Mouse (Mus musculus) neural tube, embryonic 15.5 days (tissue): ENCODE data around the gene Gtpbp4. TPM values are rescaled to one million over a fixed set of nuclear protein-coding genes. Genes with fewer than 3 reads are reported as not detected.
"Not testable (repeated sequence)": the region's sequence is repeated elsewhere in the genome, so short reads cannot be mapped to it uniquely, and the experiment has no call there.

ENCODE experiments used
- ATAC-seq: fragments of 200-750 bp; cut with Nextera tagmentation; 2 replicates; pipeline ENCODE4 v1.8.0; 2017; ENCODE audit warnings: mild to moderate bottlenecking, moderate TSS enrichment, moderate library complexity; ENCODE audit not compliant: low FRiP score
- H3K27ac ChIP-seq: fragments of 300-500 bp; sonication (generic); replicated peaks from 2 replicates; pipeline ENCODE4 v1.5.1; 2015; ENCODE audit warnings: mild to moderate bottlenecking, inconsistent platforms
- H3K27me3 ChIP-seq: fragments of 300-500 bp; sonication (generic); replicated peaks from 2 replicates; pipeline ENCODE4 v1.6.1; 2015; ENCODE audit warnings: inconsistent platforms
- H3K36me3 ChIP-seq: fragments of 300-500 bp; sonication (generic); 2 replicates; pipeline ENCODE4 v1.6.1; 2015; ENCODE audit warnings: inconsistent platforms
- H3K4me1 ChIP-seq: fragments of 300-500 bp; sonication (generic); 2 replicates; pipeline ENCODE4 v1.6.1; 2015; ENCODE audit warnings: inconsistent platforms
- H3K4me2 ChIP-seq: fragments of 300-500 bp; sonication (generic); 2 replicates; pipeline ENCODE4 v1.6.1; 2015; ENCODE audit warnings: inconsistent platforms, mild to moderate bottlenecking, moderate library complexity
- H3K4me3 ChIP-seq: fragments of 300-500 bp; sonication (generic); replicated peaks from 2 replicates; pipeline ENCODE4 v1.5.1; 2015; ENCODE audit warnings: mild to moderate bottlenecking, inconsistent platforms
- H3K9ac ChIP-seq: fragments of 300-500 bp; sonication (generic); replicated peaks from 2 replicates; pipeline ENCODE4 v1.6.1; 2015; ENCODE audit warnings: mild to moderate bottlenecking, inconsistent platforms
- H3K9me3 ChIP-seq: fragments of 300-500 bp; sonication (generic); replicated peaks from 2 replicates; pipeline ENCODE4 v1.6.1; 2016; ENCODE audit warnings: inconsistent platforms
- WGBS: fragments of 180-500 bp; shearing (Covaris S2); methylation state at CpG from one replicate; pipeline ENCODE4 v1.1.7; 2015; ENCODE audit warnings: mixed read lengths; 5-methylcytosine and 5-hydroxymethylcytosine counted together
- microRNA-seq: library from miRNA; unstranded; fragments of <30 nt; microRNA quantifications from one replicate; pipeline ENCODE4, GENCODE M21; 2017
- polyA plus RNA-seq: library from polyadenylated mRNA; unstranded; fragments of >200 nt; fragmentation: Nextera tagmentation; extraction: Ambion mirVana; gene quantifications from 2 replicates; pipeline ENCODE4 v1.2.1, GENCODE M21; 2015

Gtpbp4 gene
- polyA plus RNA-seq, 1 experiment from 2014 or later = 60.0 TPM

DNA sequence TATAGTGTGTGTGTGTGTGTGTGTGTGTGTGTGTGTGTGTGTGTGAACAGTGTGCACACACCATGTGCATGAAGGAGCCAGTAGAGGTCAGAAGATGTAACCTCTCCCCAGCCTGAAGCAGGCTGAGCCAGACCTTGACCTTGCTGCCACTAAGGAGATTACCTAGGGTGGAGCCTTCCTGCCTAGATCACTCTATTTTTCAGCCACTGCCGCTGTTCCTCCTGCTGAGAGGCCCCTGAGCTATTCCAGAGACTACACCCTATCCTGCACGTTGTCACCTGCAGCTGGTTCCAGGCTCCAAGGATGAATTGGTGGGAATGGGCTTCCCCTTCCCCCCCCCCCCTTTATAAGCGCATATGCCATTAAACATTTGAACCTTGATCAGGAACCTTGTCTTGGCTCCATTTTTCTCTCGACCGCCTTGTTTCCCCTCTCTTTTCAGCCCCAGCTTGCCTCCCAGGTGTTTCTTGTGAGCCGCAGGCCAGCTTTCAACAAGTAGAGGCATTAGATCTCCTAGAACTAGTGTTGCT is 58.2 kb downstream of the Gtpbp4 start:
- not testable (repeated sequence) for H3K9ac ChIP-seq, H3K4me3 ChIP-seq, H3K4me1 ChIP-seq, H3K27me3 ChIP-seq, H3K4me2 ChIP-seq, H3K36me3 ChIP-seq, H3K9me3 ChIP-seq, H3K27ac ChIP-seq, ATAC-seq
- 88% methylated on average over 6 of the region's 6 CpGs for WGBS

DNA sequence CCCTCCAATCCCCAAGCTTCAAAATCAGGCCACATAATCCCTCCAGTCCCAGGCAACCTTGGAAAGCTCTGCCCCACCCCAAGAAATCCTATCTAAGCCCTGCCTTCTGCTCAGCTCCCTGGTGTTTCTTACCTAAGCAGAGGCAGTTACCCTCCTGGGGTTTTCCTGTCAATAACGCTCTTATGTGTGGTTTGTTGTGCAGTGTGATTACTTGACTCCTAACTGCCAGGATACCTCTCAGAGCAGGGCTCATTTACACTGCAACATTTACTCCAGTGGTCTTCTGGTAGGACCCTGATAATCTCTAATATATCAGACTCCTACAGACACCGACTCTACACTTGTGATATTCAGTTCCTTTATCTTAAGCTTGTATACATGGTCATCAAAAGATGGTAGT is 62.4 kb downstream of the Gtpbp4 start:
- 63% methylated on average over 2 of the region's 2 CpGs for WGBS
- Histone ChIP-seq H3K4me1 (no peaks in the 10 kb centered on the region), H3K4me3 (no peak overlapping the region), H3K4me2 (no peak overlapping the region), H3K9me3 (no peaks in the 10 kb centered on the region), H3K36me3 (no peaks in the 10 kb centered on the region), H3K9ac (no peak overlapping the region), H3K27ac (no peak overlapping the region), H3K27me3 (no peaks in the 10 kb centered on the region)
- no peak for ATAC-seq

Small RNA genes lying within 50 kb of the gene (microRNA-seq; reads per million reads assigned to microRNA genes)
- gene Gm22750 = not detected

Other genes with a start within 250 kb of the Gtpbp4 start
- 44.5 and 48.2 TPM in 2 replicates for gene Wdr37, start 124.2 kb downstream of the Gtpbp4 start, polyA plus RNA-seq
- gene Idi1, start 110.6 kb downstream of the Gtpbp4 start, polyA plus RNA-seq = 103 and 107 TPM in 2 replicates
- not detected in 2 replicates for gene Gm9745, start 47.9 kb downstream of the Gtpbp4 start, polyA plus RNA-seq
- not detected in 2 replicates for gene Idi2, start 43.2 kb downstream of the Gtpbp4 start, polyA plus RNA-seq
- 32.7 and 34.6 TPM in 2 replicates for gene Larp4b, start 97.8 kb upstream of the Gtpbp4 start, polyA plus RNA-seq